Mouse (Mus musculus): Measurements from ENCODE around the gene Sumo2. TPM values are rescaled to one million over a fixed set of nuclear protein-coding genes. Genes with fewer than 3 reads are reported as not detected.
A peak's percentile ranks its signal among the peaks of the same experiment; 100 is the strongest.
"Not testable (repeated sequence)": the region's sequence is repeated elsewhere in the genome, so short reads cannot be mapped to it uniquely, and the experiment has no call there.

The Sumo2 gene
- polyA plus RNA-seq, 1 experiment from 2014 or later, result 1,231 TPM

DNA sequence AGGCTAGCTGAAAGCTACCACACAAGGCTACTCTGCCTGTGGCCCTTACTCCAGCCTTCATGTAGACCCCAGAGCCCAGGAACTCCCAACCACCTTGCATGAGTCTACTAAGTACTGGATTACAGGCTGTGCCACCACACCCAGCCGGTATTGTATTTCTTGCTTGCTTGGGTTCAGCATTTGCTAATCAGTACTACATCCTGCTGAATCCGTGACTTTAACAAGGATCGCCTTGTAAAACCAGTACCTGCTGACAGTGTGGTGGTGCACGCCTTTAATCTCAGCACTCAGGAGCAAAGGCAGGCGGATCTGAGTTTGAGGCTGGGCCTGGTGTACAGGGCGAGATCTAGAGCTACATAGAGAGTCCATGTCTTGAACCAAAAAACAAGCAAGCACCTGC lies 33.4 kb downstream of the Sumo2 start:
- H3K4me1 ChIP-seq, result peaks cover 8% of the 10 kb centered on the region; the same call in 1 of the 2 replicates
- H3K9me3 ChIP-seq, result no peaks in the 10 kb centered on the region
- no peak overlapping the region for H3K4me2 ChIP-seq
- 93% methylated on average over 6 of the region's 6 CpGs for WGBS
- ATAC-seq (ENCODE audit: insufficient number of reproducible peaks, insufficient read depth, low FRiP score, low TSS enrichment, low read depth), result no peak
- H3K36me3 ChIP-seq, result peaks cover 64% of the 10 kb centered on the region
- H3K27ac ChIP-seq, result no peak overlapping the region
- no peaks in the 10 kb centered on the region for H3K27me3 ChIP-seq
- H3K9ac ChIP-seq, result no peak overlapping the region
- no peak overlapping the region for H3K4me3 ChIP-seq

DNA sequence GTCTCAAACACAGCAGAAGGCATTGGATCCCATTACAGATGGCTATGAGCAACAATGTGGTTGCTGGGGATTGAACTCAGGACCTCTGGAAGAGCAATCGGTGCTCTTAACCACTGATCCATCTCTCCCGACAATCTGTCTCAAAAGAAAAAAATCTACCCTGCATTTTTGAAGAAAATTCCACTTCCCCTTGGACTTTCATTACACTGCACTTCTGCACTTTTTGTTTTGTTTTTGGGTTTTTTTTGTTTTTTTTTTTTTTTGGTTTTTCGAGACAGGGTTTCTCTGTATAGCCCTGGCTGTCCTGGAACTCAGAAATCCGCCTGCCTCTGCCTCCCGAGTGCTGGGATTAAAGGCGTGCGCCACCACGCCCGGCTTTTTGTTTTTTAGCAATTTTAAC lies 39.5 kb downstream of the Sumo2 start:
- H3K27ac ChIP-seq; H3K9me3 ChIP-seq; H3K4me2 ChIP-seq; ATAC-seq (ENCODE audit: insufficient number of reproducible peaks, insufficient read depth, low FRiP score, low TSS enrichment, low read depth); H3K27me3 ChIP-seq; H3K4me1 ChIP-seq; H3K4me3 ChIP-seq; H3K9ac ChIP-seq: not testable (repeated sequence)
- H3K36me3 ChIP-seq, result peaks cover 46% of the 10 kb centered on the region
- 90% methylated on average over 9 of the region's 9 CpGs for WGBS

DNA sequence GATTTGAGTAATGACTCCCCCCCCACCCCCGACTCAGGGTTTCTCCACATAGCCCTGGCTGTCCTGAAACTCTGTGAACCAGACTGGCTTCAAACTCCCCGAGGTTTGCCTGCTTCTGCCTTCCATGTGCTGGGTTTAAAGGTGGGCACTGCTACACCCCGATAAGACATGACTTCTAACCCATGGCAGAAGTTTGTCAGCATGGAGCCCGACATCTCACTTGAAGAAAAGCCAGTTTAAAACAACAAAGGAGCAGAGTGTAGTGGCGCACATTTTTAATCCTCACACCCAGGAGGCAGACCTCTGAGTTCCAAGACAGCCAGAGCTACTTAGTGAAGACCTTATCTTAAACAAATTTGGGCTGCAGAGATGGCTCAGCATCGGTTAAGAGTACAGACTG lies 43.7 kb downstream of the Sumo2 start:
- no peaks in the 10 kb centered on the region for H3K9me3 ChIP-seq
- H3K27ac ChIP-seq, result no peak overlapping the region
- H3K4me2 ChIP-seq, result peak overlapping the region; percentile 73
- peaks cover 25% of the 10 kb centered on the region for H3K36me3 ChIP-seq
- peaks cover 15% of the 10 kb centered on the region for H3K4me1 ChIP-seq
- peak overlapping the region; percentile 71 for H3K4me3 ChIP-seq
- peak overlapping the region; percentile 81 for H3K9ac ChIP-seq
- H3K27me3 ChIP-seq, result no peaks in the 10 kb centered on the region
- no peak for ATAC-seq (ENCODE audit: insufficient number of reproducible peaks, insufficient read depth, low FRiP score, low TSS enrichment, low read depth)
- whole genome bisulfite sequencing, result 41% methylated on average over 6 of the region's 6 CpGs

DNA sequence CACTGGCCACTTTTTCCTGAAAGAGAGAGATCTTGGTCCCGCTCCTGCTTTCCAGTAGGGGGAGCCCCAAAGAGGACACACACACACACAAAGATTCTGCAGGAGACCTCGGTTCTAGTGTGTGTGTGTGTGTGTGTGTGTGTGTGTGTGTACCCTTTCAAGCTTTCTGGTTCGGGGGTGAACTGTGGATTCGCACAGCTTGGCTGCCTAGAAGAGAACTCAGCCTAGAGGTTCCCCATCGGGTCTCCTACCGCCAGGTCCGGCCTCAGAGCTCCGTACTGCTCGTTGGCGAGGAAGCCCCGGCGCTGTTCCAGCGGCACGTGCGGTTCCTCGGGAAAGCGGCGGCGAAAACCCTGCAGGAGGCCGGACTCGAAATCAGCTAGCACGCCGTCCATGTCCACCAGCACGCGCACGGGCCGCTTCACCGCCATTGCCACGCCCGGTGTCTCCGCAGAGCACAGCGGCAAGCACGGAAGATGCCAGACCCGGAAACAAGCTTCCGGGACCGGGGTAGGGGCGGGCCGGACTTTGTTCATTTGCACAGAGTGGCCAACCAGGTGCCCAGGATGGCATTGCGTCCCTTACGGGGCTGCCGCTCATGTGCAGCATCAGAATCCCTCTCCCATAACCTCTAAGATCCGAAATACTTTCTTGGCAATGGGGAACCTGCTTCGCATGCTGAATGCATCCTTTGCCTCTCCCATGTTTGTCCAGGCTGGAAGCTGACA lies 44.6 kb downstream of the Sumo2 start, which contains the start of gene Nt5c:
Gene Nt5c (minus strand): TSS at position 507 of the 728 bp plus-strand sequence.
- peak within 1 kb of the TSS; percentile 71 for H3K4me3 ChIP-seq
- H3K27me3 ChIP-seq, result no peaks in the 10 kb centered on the region
- peak within 1 kb of the TSS; percentile 81 for H3K9ac ChIP-seq
- H3K27ac ChIP-seq, result peak within 1 kb of the TSS; percentile 88
- peak within 1 kb of the TSS; percentile 73 for H3K4me2 ChIP-seq
- peak; percentile 78 for ATAC-seq (ENCODE audit: insufficient number of reproducible peaks, insufficient read depth, low FRiP score, low TSS enrichment, low read depth)
- peaks cover 19% of the 10 kb centered on the region for H3K36me3 ChIP-seq
- no peaks in the 10 kb centered on the region for H3K9me3 ChIP-seq
- WGBS, result 1% methylated on average over 43 of the region's 43 CpGs
- peaks cover 15% of the 10 kb centered on the region for H3K4me1 ChIP-seq

DNA sequence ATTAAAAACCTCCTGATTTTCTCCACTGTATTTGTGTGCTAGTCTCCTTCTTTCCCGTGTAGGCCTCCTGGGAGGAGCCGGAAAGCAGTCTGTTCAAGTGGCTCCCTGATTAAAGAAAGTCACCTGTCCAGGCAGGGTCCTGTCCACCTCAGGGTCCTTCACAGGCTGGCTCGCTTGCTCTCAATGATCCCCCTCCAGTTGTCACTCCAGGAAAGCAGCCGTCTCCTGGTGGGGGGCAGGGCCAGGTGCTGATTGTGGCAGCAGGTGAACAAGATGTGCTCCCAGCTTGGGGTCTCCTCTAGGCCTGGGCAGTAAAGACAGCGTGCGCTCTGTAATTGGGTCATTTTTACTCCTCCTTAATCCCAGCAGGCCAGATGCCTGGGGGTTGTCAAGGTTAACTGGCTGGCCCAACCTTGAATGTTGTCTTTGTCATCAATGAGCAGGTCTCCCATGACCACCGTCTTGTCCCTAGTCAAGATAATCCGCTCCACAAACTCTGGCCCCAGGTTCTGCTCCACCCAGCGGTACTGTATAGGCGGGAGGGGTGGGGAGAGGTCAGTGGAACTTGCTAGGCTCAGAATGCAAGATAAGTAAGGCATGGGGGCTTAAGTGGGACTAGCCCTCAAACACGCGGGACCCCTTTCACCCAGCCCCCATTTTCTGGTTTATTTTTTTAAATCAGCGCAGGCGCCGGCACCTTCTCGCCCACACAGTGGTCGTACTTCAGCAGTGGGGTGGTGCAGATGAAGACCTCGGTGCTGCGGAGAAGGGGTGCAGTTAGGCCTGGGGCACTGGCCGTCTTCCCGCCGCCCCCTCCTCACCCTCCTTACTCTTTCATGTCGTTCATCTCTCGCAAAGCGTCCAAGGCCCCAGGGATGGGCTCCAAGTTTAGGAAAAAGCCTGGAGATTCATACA lies 45.4 kb downstream of the Sumo2 start:
- ATAC-seq (ENCODE audit: insufficient number of reproducible peaks, insufficient read depth, low FRiP score, low TSS enrichment, low read depth), result no peak
- no peaks in the 10 kb centered on the region for H3K9me3 ChIP-seq
- 22% methylated on average over 25 of the region's 25 CpGs for WGBS
- H3K36me3 ChIP-seq, result peaks cover 19% of the 10 kb centered on the region
- H3K4me2 ChIP-seq, result peak overlapping the region; percentile 73
- H3K4me3 ChIP-seq, result peak overlapping the region; percentile 71
- no peaks in the 10 kb centered on the region for H3K27me3 ChIP-seq
- H3K4me1 ChIP-seq, result peaks cover 15% of the 10 kb centered on the region
- H3K9ac ChIP-seq, result peak overlapping the region; percentile 81
- peak overlapping the region; percentile 88 for H3K27ac ChIP-seq

DNA sequence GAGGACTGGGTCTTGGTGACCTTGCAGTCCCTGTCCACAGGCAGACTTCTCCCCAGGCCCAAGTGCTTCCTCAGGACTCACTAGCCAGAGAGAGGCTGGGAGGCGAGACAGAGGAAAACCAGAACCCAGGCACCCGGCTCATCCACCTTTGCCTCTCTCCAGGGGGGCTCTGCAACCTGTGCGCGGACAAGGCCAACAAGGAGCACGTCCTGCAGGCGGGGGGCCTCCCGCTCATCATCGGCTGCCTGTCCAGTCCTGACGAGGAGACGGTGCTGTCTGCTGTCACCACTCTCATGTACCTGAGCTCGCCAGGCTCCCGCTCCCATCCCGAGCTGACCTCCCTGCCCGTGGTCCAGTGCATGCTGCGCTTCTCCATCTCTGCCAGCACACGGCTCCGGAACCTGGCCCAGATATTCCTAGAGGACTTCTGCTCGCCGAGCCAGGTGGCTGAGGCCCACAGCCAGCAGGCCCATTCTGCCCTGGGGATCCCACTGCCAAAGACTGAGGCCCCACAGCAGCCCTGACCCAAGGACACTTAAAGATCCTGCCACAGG lies 47.4 kb downstream of the Sumo2 start:
- Histone ChIP-seq H3K36me3 (peaks cover 19% of the 10 kb centered on the region), H3K9me3 (no peaks in the 10 kb centered on the region), H3K4me2 (no peak overlapping the region), H3K27me3 (no peaks in the 10 kb centered on the region), H3K4me3 (no peak overlapping the region), H3K27ac (no peak overlapping the region), H3K9ac (0 out of 2 replicates have a peak overlapping the region, but pooled peaks have one; percentile 12), H3K4me1 (peaks cover 21% of the 10 kb centered on the region)
- no peak for ATAC-seq (ENCODE audit: insufficient number of reproducible peaks, insufficient read depth, low FRiP score, low TSS enrichment, low read depth)
- WGBS, result 83% methylated on average over 19 of the region's 19 CpGs

DNA sequence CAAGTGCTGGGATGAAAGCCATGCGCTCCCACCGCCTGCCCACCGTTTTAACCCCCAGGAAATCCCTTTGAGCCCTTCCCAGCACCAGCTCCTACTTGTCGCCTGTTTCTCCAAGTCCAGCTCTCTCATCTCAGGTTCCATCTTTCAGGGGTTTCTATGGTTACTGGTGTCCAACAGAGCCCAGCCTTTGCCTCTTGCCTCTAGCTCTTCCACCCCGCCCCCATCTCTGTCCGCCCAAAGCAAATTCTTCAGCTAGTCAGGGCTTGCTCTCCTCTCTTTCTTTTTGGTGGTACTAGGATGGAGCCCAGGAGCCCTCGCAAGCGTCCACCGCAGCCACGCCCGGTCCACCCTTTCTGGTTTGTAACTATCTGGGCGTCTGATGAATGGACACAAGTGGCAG lies 50.9 kb downstream of the Sumo2 start:
- Histone ChIP-seq H3K27me3 (no peaks in the 10 kb centered on the region), H3K4me2 (no peak overlapping the region), H3K27ac (no peak overlapping the region; the same call in 1 of the 2 replicates), H3K4me1 (peaks cover 6% of the 10 kb centered on the region; the same call in 1 of the 2 replicates), H3K9ac (0 out of 2 replicates have a peak overlapping the region, but pooled peaks have one; percentile 40), H3K4me3 (no peak overlapping the region), H3K36me3 (peaks cover 21% of the 10 kb centered on the region), H3K9me3 (no peaks in the 10 kb centered on the region)
- WGBS, result 43% methylated on average over 12 of the region's 12 CpGs
- ATAC-seq (ENCODE audit: insufficient number of reproducible peaks, insufficient read depth, low FRiP score, low TSS enrichment, low read depth), result no peak

DNA sequence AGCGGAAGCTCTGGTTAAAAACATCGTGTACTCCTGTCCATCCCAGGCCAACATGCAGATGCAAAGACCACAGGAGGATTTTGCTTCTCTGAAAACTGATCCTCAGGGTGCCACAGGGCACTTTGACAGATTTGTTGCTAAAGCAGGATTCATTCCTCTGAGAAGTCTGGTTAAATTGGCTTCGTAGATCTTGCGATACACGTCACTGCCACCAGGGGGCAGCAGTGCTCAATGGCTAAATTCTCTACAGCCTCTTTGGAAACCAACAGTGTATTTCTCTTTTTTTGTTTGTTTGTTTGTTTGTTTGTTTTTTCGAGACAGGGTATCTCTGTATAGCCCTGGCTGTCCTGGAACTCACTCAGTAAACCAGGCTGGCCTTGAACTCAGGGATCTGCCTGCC lies 52.4 kb downstream of the Sumo2 start:
- no peak overlapping the region for H3K4me2 ChIP-seq
- no peaks in the 10 kb centered on the region for H3K27me3 ChIP-seq
- no peak for ATAC-seq (ENCODE audit: insufficient number of reproducible peaks, insufficient read depth, low FRiP score, low TSS enrichment, low read depth)
- no peak overlapping the region for H3K4me3 ChIP-seq
- H3K36me3 ChIP-seq, result peaks cover 11% of the 10 kb centered on the region
- H3K9ac ChIP-seq, result no peak overlapping the region
- 17% methylated on average over 6 of the region's 6 CpGs for WGBS
- H3K9me3 ChIP-seq, result no peaks in the 10 kb centered on the region
- H3K4me1 ChIP-seq, result peaks cover 6% of the 10 kb centered on the region; the same call in 1 of the 2 replicates
- H3K27ac ChIP-seq, result no peak overlapping the region

DNA sequence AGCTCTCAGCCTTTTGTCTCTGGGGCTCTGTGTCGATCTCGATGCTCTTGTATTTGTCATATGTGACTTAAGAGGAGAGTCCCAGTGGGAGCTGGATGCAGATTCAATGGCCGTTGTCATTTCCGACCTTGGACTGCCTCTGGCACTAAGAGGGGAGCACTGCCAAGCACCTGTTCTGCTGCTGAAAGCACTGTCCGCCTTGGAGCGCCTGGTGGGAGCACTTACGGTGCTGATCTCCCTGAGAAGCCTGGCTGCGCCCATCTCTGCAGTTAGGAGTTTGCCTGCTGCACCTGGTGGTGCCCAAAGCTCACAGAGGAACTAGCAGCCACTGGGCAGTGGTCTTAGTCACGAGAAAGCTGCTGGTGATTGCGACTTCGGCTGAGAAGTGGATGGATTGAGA lies 52.8 kb downstream of the Sumo2 start:
- no peak for ATAC-seq (ENCODE audit: insufficient number of reproducible peaks, insufficient read depth, low FRiP score, low TSS enrichment, low read depth)

DNA sequence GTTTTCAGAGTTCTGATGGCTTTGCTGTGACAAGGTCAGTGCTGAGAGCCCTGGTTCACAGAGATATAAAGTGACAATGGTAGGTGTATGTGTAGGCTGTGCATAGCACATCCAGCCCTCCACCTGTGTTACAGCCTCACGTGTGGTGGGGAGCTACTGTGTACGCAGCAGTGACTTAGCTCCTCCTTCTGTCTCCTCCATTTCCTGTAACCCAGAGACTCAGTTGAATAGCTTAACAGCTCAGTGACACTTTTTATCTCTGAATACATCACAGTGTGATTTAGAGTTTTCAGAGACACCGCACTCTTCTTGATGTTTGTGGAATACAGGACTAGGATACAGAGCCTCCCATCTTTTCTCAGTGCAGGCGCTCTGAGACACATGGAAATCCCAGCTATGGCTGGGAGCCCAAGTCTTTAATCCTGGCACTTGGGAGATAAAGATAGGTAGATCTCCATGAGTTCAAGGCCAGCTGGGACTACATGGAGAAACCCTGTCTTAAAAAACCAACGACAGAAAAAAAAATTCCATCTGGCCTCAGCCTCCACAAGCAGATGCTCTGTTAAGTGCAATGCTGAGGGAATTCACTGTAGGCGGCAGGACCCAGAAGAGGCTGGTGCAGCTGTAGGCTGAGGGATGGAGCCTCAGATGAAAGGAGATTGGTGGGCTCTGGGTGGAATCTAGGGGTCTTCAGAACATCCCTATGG lies 54.4 kb downstream of the Sumo2 start:
- H3K9ac ChIP-seq, result peak overlapping the region; percentile 27; the same call in 1 of the 2 replicates
- H3K9me3 ChIP-seq, result no peaks in the 10 kb centered on the region
- no peak overlapping the region for H3K4me2 ChIP-seq
- no peaks in the 10 kb centered on the region for H3K27me3 ChIP-seq
- no peak overlapping the region for H3K27ac ChIP-seq
- H3K36me3 ChIP-seq, result peaks cover 7% of the 10 kb centered on the region; the same call in 1 of the 2 replicates
- 82% methylated on average over 6 of the region's 6 CpGs for WGBS
- no peak overlapping the region for H3K4me3 ChIP-seq
- no peak for ATAC-seq (ENCODE audit: insufficient number of reproducible peaks, insufficient read depth, low FRiP score, low TSS enrichment, low read depth)
- H3K4me1 ChIP-seq, result peaks cover 14% of the 10 kb centered on the region

More for the DNA sequence above, 52.8 kb downstream of the Sumo2 start:
- no peaks in the 10 kb centered on the region for H3K9me3 ChIP-seq
- 71% methylated on average over 11 of the region's 11 CpGs for WGBS
- no peak overlapping the region for H3K27ac ChIP-seq
- no peak overlapping the region for H3K4me2 ChIP-seq
- no peak overlapping the region for H3K9ac ChIP-seq
- peaks cover 6% of the 10 kb centered on the region; the same call in 1 of the 2 replicates for H3K4me1 ChIP-seq
- peaks cover 7% of the 10 kb centered on the region; the same call in 1 of the 2 replicates for H3K36me3 ChIP-seq
- no peaks in the 10 kb centered on the region for H3K27me3 ChIP-seq
- H3K4me3 ChIP-seq, result no peak overlapping the region

Measured in embryonic facial prominence, embryonic 13.5 days (tissue).